Mouse (Mus musculus) liver, adult 2 months (tissue): ENCODE data around the gene Gpn2.

Source experiments
- CTCF ChIP-seq: fragments of 200-500 bp; IDR thresholded peaks from 2 replicates; pipeline ENCODE4 v1.5.1; 2011; ENCODE audit warnings: low read depth, low read length, control low read depth
- POLR2A ChIP-seq: fragments of 200-500 bp; IDR thresholded peaks from 2 replicates; pipeline ENCODE4 v1.6.1; 2011; ENCODE audit warnings: low read length, control low read depth; ENCODE audit not compliant: insufficient read depth; ENCODE audit errors: extremely low read depth

- TF ChIP-seq POLR2A (no peak), CTCF (no peak)
Observed at GRCm38 (mm10) chr4:133632483-133633327, 48.5 kb downstream of the Gpn2 start.
